Mouse (Mus musculus) CH12.LX (cell line): Measurements from ENCODE around the gene Gm47959. TPM values are rescaled to one million over a fixed set of nuclear protein-coding genes. Genes with fewer than 3 reads are reported as not detected.

ENCODE experiments used
- DNase-seq: peaks from one replicate; pipeline ENCODE4 v3.0.0-alpha.2; 2013; ENCODE audit errors: extremely low read depth
- H3K27ac ChIP-seq: 2 replicates; pipeline ENCODE4 v1.5.1; 2012; ENCODE audit warnings: low read depth, mild to moderate bottlenecking, control low read depth, moderate library complexity; ENCODE audit not compliant: insufficient read depth
- H3K27me3 ChIP-seq: replicated peaks from 2 replicates; pipeline ENCODE3; 2012; ENCODE audit warnings: inconsistent platforms
- H3K36me3 ChIP-seq, 2 experiments: replicated peaks in 1 of 2; 2 replicates each; pipeline versions ENCODE3 to v1.6.1; 2012; ENCODE audit warnings: inconsistent platforms in 1 of 2, low read length in 1 of 2, mild to moderate bottlenecking in 1 of 2, mixed read lengths in 1 of 2, moderate library complexity in 1 of 2; ENCODE audit not compliant: control insufficient read depth in 1 of 2, insufficient read depth in 1 of 2
- H3K4me1 ChIP-seq, 2 experiments: 2 replicates each; pipeline ENCODE4 v1.6.1; 2012; ENCODE audit warnings: inconsistent platforms in 1 of 2, moderate library complexity in 1 of 2; ENCODE audit not compliant: insufficient read depth in 2 of 2, control insufficient read depth in 1 of 2
- H3K4me2 ChIP-seq: 2 replicates; pipeline ENCODE4 v1.6.1; 2012; ENCODE audit warnings: low read depth, mild to moderate bottlenecking, control low read depth; ENCODE audit not compliant: poor library complexity, insufficient read depth, severe bottlenecking
- H3K4me3 ChIP-seq, 3 experiments: fragments of 150-350 bp in 1 of 3; sonication (generic) in 1 of 3; replicated peaks in 1 of 3; 2 replicates each; pipeline versions ENCODE3 to v1.5.1; 2011 to 2012; ENCODE audit warnings: low read depth in 2 of 3, low read length in 2 of 3, mild to moderate bottlenecking in 2 of 3, moderate library complexity in 2 of 3, control low read depth in 1 of 3, improper control_type of control experiment in 1 of 3, inconsistent platforms in 1 of 3, mixed read lengths in 1 of 3; ENCODE audit not compliant: poor library complexity in 1 of 3
- H3K79me2 ChIP-seq: replicated peaks from 2 replicates; pipeline ENCODE4 v1.6.1; 2012; ENCODE audit warnings: mild to moderate bottlenecking, moderate library complexity; ENCODE audit not compliant: control insufficient read depth, poor library complexity, insufficient read depth, severe bottlenecking; ENCODE audit errors: extremely low read depth
- H3K9ac ChIP-seq: 2 replicates; pipeline ENCODE4 v1.6.1; 2012; ENCODE audit warnings: low read depth, mild to moderate bottlenecking, control low read depth, moderate library complexity; ENCODE audit not compliant: insufficient read depth
- H3K9me3 ChIP-seq: replicated peaks from 2 replicates; pipeline ENCODE3; 2012; ENCODE audit warnings: low read length, inconsistent platforms, mixed read lengths
- BHLHE40 ChIP-seq: IDR thresholded peaks from 2 replicates; pipeline ENCODE4 v1.6.1; 2011; ENCODE audit warnings: mild to moderate bottlenecking, low read depth, low read length, improper control_type of control experiment
- CTCF ChIP-seq, 2 experiments: IDR thresholded peaks in 1 of 2; conservative IDR thresholded peaks in 1 of 2; 2 replicates each; pipeline ENCODE4 v1.5.1; 2011 to 2012; ENCODE audit warnings: low read depth in 2 of 2, low read length in 2 of 2, improper control_type of control experiment in 1 of 2, inconsistent platforms in 1 of 2, mild to moderate bottlenecking in 1 of 2, moderate library complexity in 1 of 2
- E2F4 ChIP-seq: IDR thresholded peaks from 2 replicates; pipeline ENCODE4 v1.6.1; 2011; ENCODE audit warnings: low read depth, low read length, improper control_type of control experiment; ENCODE audit not compliant: insufficient replicate concordance
- ELF1 ChIP-seq: IDR thresholded peaks from 2 replicates; pipeline ENCODE4 v1.6.1; 2014; ENCODE audit warnings: low read depth, mild to moderate bottlenecking, inconsistent platforms, low read length, improper control_type of control experiment
- ETS1 ChIP-seq: conservative IDR thresholded peaks from 2 replicates; pipeline ENCODE4 v1.6.1; 2012; ENCODE audit warnings: low read depth, mild to moderate bottlenecking, inconsistent platforms, low read length, improper control_type of control experiment, moderate library complexity
- GABPA ChIP-seq: IDR thresholded peaks from 2 replicates; pipeline ENCODE4 v1.6.1; 2012; ENCODE audit warnings: low read depth, low read length, improper control_type of control experiment, inconsistent platforms; ENCODE audit not compliant: insufficient replicate concordance
- KAT2A ChIP-seq: IDR thresholded peaks from 2 replicates; pipeline ENCODE4 v1.6.1; 2012; ENCODE audit warnings: low read length, improper control_type of control experiment, inconsistent platforms; ENCODE audit not compliant: insufficient replicate concordance
- MAFK ChIP-seq: IDR thresholded peaks from 2 replicates; pipeline ENCODE4 v1.6.1; 2011; ENCODE audit warnings: low read length, improper control_type of control experiment; ENCODE audit not compliant: insufficient replicate concordance
- MAX ChIP-seq: IDR thresholded peaks from 2 replicates; pipeline ENCODE4 v1.6.1; 2011; ENCODE audit warnings: low read length, improper control_type of control experiment
- MAZ ChIP-seq: IDR thresholded peaks from 2 replicates; pipeline ENCODE4 v1.6.1; 2012; ENCODE audit warnings: low read depth, mild to moderate bottlenecking, inconsistent platforms, low read length, improper control_type of control experiment, moderate library complexity
- MYC ChIP-seq: IDR thresholded peaks from 2 replicates; pipeline ENCODE4 v1.6.1; 2011; ENCODE audit warnings: low read depth, mild to moderate bottlenecking, improper control_type of control experiment, low read length
- NRF1 ChIP-seq: IDR thresholded peaks from 2 replicates; pipeline ENCODE4 v1.6.1; 2014; ENCODE audit warnings: low read depth, mild to moderate bottlenecking, inconsistent platforms, low read length, improper control_type of control experiment, moderate library complexity
- PAX5 ChIP-seq: IDR thresholded peaks from 2 replicates; pipeline ENCODE4 v1.6.1; 2012; ENCODE audit warnings: low read length, inconsistent platforms, mixed read lengths
- POLR2A ChIP-seq: IDR thresholded peaks from 2 replicates; pipeline ENCODE4 v1.6.1; 2011; ENCODE audit warnings: low read depth, mild to moderate bottlenecking, improper control_type of control experiment, low read length
- POLR2AphosphoS2 ChIP-seq: IDR thresholded peaks from 2 replicates; pipeline ENCODE4 v1.6.1; 2011; ENCODE audit warnings: low read depth, low read length, improper control_type of control experiment
- RCOR1 ChIP-seq: conservative IDR thresholded peaks from 2 replicates; pipeline ENCODE4 v1.6.1; 2012; ENCODE audit warnings: low read depth, mild to moderate bottlenecking, inconsistent platforms, low read length, improper control_type of control experiment
- SIN3A ChIP-seq: IDR thresholded peaks from 2 replicates; pipeline ENCODE4 v1.6.1; 2012; ENCODE audit warnings: low read length, improper control_type of control experiment, inconsistent platforms
- SMC3 ChIP-seq: IDR thresholded peaks from 2 replicates; pipeline ENCODE4 v1.6.1; 2011; ENCODE audit warnings: low read depth, low read length, improper control_type of control experiment
- TCF12 ChIP-seq: IDR thresholded peaks from 2 replicates; pipeline ENCODE4 v1.6.1; 2014; ENCODE audit warnings: low read depth, mild to moderate bottlenecking, inconsistent platforms, low read length, improper control_type of control experiment
- UBTF ChIP-seq: IDR thresholded peaks from 2 replicates; pipeline ENCODE4 v1.6.1; 2012; ENCODE audit warnings: low read depth, mild to moderate bottlenecking, inconsistent platforms, low read length, improper control_type of control experiment, moderate library complexity
- USF1 ChIP-seq: IDR thresholded peaks from 2 replicates; pipeline ENCODE4 v1.6.1; 2014; ENCODE audit warnings: low read depth, mild to moderate bottlenecking, inconsistent platforms, low read length, improper control_type of control experiment
- ZC3H11A ChIP-seq: IDR thresholded peaks from 2 replicates; pipeline ENCODE4 v1.6.1; 2012; ENCODE audit warnings: low read depth, mild to moderate bottlenecking, inconsistent platforms, low read length, improper control_type of control experiment
- ZKSCAN1 ChIP-seq: IDR thresholded peaks from 2 replicates; pipeline ENCODE4 v1.6.1; 2012; ENCODE audit warnings: low read depth, inconsistent platforms, low read length, improper control_type of control experiment, borderline replicate concordance
- ZNF384 ChIP-seq: IDR thresholded peaks from 2 replicates; pipeline ENCODE4 v1.6.1; 2012; ENCODE audit warnings: low read depth, low read length, improper control_type of control experiment, inconsistent platforms
- dilution Hi-C: fragments of 300-500 bp; cut with MboI; formaldehyde crosslinking; loops from 2 replicates; pipeline ENCODE4 v1.14.3; 2020; ENCODE audit warnings: low sequenced_read_pairs; ENCODE audit not compliant: extremely low pct_unique_long_range_greater_than_20kb, extremely low pct_ligation_motif_present
- in situ Hi-C: fragments of 300-500 bp; cut with MboI; formaldehyde crosslinking; loops from 3 replicates; pipeline ENCODE4 v1.14.3; 2019; ENCODE audit warnings: low sequenced_read_pairs, low pct_ligation_motif_present, low pct_unique_long_range_greater_than_20kb, mixed read lengths
- polyA plus RNA-seq: library from polyadenylated mRNA; unstranded; fragments of >175 nt; gene quantifications from 2 replicates; pipeline ENCODE4 v1.2.1, GENCODE M21; 2012; ENCODE audit warnings: low read depth; ENCODE audit not compliant: insufficient read length
- total RNA-seq, 2 experiments: library from RNA; depleted of rRNA; stranded (reverse); fragments of 300-350 nt in 1 of 2; fragments of >200 nt in 1 of 2; gene quantifications; 2 replicates each; pipeline ENCODE4 v1.2.3; 2012 to 2014

Gene Gm47959
- total and polyA plus RNA-seq, 3 experiments: not detected

- no peak for TF ChIP-seq POLR2A
- peak; percentile 82 for TF ChIP-seq MAX
- TF ChIP-seq USF1: no peak
- TF ChIP-seq TCF12: peak; percentile 88
- TF ChIP-seq SMC3: peak; percentile 12; the same call in 1 of the 2 replicates
- no peak for TF ChIP-seq UBTF
- peak; percentile 76 for TF ChIP-seq MAZ
- TF ChIP-seq BHLHE40: peak; percentile 84
- TF ChIP-seq KAT2A: no peak
- TF ChIP-seq ZC3H11A: no peak
- no peak for TF ChIP-seq PAX5
- TF ChIP-seq NRF1: 0 out of 2 replicates have a peak, but pooled peaks have one; percentile 16
- TF ChIP-seq, all 38 proteins: peak for 22
Measured at GRCm38 (mm10) chr1:83006218-83007179, 6.2 kb downstream of the Gm47959 start (continued).

- in situ Hi-C loops (no loop called here), dilution Hi-C loops (no loop called here)
- Histone ChIP-seq H3K9ac (no peak overlapping the region), H3K27ac (no peak overlapping the region), H3K27me3 (no peaks in the 10 kb centered on the region), H3K36me3 (no peaks in the 10 kb centered on the region), H3K4me1 (peaks cover 11 to 38% of the 10 kb centered on the region in 2 experiments), H3K79me2 (no peaks in the 10 kb centered on the region), H3K4me2 (no peak overlapping the region), H3K9me3 (peaks cover 6% of the 10 kb centered on the region), H3K4me3 (no peak overlapping the region)
- DNase-seq: no peak
- TF ChIP-seq CTCF (conservative IDR thresholded peaks at IDR 0.05 in 1 of 2, IDR thresholded peaks at IDR 0.05 in 1 of 2; ENCODE audit: low read depth in 2 of 2, low read length in 2 of 2) (no peak), POLR2AphosphoS2 (no peak), NRF1 (no peak), ELF1 (no peak), RCOR1 (no peak), E2F4 (no peak), ZKSCAN1 (no peak), ETS1 (no peak), MYC (no peak), UBTF (no peak), SMC3 (no peak), GABPA (no peak), POLR2A (no peak), ZNF384 (no peak), MAFK (no peak), SIN3A (no peak), TCF12 (no peak), MAX (no peak)
Measured at GRCm38 (mm10) chr1:83007471-83007870, 7.1 kb downstream of the Gm47959 start.
